Mouse (Mus musculus) liver, postnatal 0 days (tissue): ENCODE measurements around the gene Prkcb.

Source experiments
- CTCF ChIP-seq: sonication (generic); IDR thresholded peaks from 2 replicates; pipeline ENCODE4 v1.5.1; 2016; ENCODE audit warnings: antibody characterized with exemption, low read depth
- EP300 ChIP-seq: IDR thresholded peaks from 2 replicates; pipeline ENCODE4 v1.6.1; 2016; ENCODE audit warnings: antibody characterized with exemption, low read depth, mild to moderate bottlenecking

GRCm38 (mm10) chr7:122568787-122569186 is 280.2 kb downstream of the Prkcb start:
- TF ChIP-seq CTCF (no peak), EP300 (no peak)
